Mouse (Mus musculus): ENCODE results near the gene Cap1. TPM values are rescaled to one million over a fixed set of nuclear protein-coding genes. Genes with fewer than 3 reads are reported as not detected.

Gene Cap1
- polyA plus RNA-seq, 1 experiment from 2014 or later: 71.6 TPM

DNA sequence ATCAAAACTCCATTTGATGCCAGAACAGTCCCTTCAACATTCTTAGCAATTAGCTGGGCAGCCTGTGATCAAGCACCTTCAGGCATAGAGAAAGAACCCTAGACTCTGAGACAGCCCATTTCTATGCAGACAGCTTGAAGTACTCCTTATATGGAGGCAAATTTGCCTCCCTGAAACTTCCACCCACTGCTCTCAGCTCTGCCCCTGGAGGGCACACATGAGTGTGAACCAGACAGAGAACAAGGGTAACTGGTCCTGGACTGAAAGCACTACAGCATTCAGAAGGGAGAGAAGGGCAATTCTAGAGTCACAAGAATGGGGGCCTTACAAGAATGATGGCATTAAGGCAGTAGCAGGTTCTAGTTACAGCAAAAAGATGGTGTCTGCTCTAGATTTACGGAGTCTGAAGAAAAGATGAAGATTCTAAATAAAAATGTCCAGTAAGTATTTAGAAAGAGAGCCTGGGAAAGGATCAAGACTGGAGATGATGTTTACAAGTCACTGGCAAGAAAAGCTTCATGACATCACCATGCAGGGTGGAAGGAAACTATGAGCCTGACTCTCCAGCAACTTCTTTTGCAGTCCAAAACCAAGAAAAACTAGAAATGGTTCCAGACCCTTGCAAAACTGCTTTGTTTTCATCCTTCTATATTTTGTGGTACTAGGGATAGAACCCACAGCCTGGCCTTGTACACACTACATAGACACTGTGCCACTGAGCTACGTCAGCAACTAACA, 7.4 kb downstream of the Cap1 start:
- Histone ChIP-seq H3K9ac (ENCODE audit: low read depth, low read length) (no peak overlapping the region), H3K4me3 (ENCODE audit: low read length) (no peak overlapping the region), H3K4me2 (ENCODE audit: low read length) (no peak overlapping the region), H3K36me3 (ENCODE audit: control insufficient read depth, insufficient read depth, low read length) (no peaks in the 10 kb centered on the region), H3K27ac (ENCODE audit: low read depth, low read length) (no peak overlapping the region), H3K27me3 (replicated peaks; ENCODE audit: control insufficient read depth, insufficient read depth, low read length) (no peaks in the 10 kb centered on the region), H3K9me3 (ENCODE audit: control insufficient read depth, low read length) (no peaks in the 10 kb centered on the region), H3K4me1 (ENCODE audit: control insufficient read depth, insufficient read depth, low read depth, low read length) (peaks cover 9% of the 10 kb centered on the region)
- WGBS: 98% methylated on average over 2 of the region's 2 CpGs
- no peak for ATAC-seq

DNA sequence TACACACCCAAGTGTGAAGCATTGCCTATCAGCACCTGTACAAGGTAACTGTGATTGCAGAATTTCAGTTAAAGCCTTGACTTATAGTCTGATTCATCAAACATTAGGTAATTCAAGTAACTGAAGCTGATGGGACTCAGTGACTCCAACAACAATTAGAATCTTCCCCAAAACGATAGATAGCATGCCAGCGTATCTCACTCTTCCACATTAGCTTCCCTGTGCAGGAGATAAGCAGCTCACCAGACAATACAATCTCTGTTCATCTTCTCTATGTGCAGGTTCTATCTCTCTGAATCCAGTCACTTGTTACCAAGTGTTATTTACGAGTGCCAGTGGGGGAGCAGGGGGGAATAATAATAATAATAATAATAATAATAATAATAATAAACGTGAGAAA, 12.3 kb downstream of the Cap1 start:
- WGBS: 87% methylated on average over 4 of the region's 4 CpGs
- Histone ChIP-seq H3K9ac (ENCODE audit: low read depth, low read length) (no peak overlapping the region), H3K36me3 (ENCODE audit: control insufficient read depth, insufficient read depth, low read length) (peaks cover 26% of the 10 kb centered on the region), H3K27me3 (replicated peaks; ENCODE audit: control insufficient read depth, insufficient read depth, low read length) (no peaks in the 10 kb centered on the region), H3K4me3 (ENCODE audit: low read length) (no peak overlapping the region), H3K9me3 (ENCODE audit: control insufficient read depth, low read length) (no peaks in the 10 kb centered on the region), H3K4me2 (ENCODE audit: low read length) (no peak overlapping the region), H3K27ac (ENCODE audit: low read depth, low read length) (no peak overlapping the region), H3K4me1 (ENCODE audit: control insufficient read depth, insufficient read depth, low read depth, low read length) (no peaks in the 10 kb centered on the region)
- ATAC-seq: no peak

DNA sequence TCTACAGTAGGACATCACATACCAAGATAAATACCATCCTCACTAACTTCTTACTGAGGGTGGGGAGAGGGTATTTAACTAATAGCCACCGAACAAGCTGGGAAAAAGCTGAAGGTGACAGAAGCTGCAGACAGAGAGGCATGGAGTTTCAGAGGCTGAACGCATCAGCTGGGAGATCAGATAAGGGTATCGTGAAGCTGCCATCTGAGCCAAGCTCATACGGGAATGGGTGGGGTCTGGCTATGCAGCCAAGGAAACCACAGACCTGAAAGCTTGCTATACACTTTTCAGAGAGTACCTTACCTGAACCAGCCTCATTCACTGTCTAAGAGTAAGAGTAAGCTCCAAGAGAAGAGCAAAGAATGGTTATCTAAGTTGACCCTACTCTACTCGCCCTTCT, 12.9 kb downstream of the Cap1 start:
- no peak overlapping the region for H3K4me2 ChIP-seq (ENCODE audit: low read length)
- no peak overlapping the region for H3K9ac ChIP-seq (ENCODE audit: low read depth, low read length)
- ATAC-seq: no peak
- no peak overlapping the region for H3K4me3 ChIP-seq (ENCODE audit: low read length)
- peaks cover 28% of the 10 kb centered on the region for H3K36me3 ChIP-seq (ENCODE audit: control insufficient read depth, insufficient read depth, low read length)
- no peaks in the 10 kb centered on the region for H3K27me3 ChIP-seq (replicated peaks; ENCODE audit: control insufficient read depth, insufficient read depth, low read length)
- WGBS: 89% methylated on average over 5 of the region's 5 CpGs
- H3K9me3 ChIP-seq (ENCODE audit: control insufficient read depth, low read length): no peaks in the 10 kb centered on the region
- H3K27ac ChIP-seq (ENCODE audit: low read depth, low read length): no peak overlapping the region
- H3K4me1 ChIP-seq (ENCODE audit: control insufficient read depth, insufficient read depth, low read depth, low read length): no peaks in the 10 kb centered on the region

DNA sequence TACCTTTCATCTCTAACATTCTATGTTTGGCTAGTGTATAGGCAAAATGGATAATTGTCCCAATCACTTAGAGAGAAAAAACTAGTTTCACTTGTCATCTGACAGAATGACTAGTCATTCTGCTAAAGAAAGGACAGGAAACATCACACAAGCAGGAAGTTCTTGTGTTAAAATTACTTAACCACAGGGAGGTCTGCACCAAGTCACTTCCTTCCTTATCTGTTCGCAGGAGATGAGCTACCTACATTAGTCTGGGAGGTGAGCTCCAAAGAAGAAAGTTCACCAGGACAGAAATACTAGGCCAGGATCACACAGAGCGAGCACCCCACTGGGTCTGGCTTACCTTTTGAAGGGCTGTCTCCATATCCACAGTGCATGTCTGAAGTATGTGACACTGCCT, 13.9 kb downstream of the Cap1 start:
- no peak for ATAC-seq
- Histone ChIP-seq H3K9ac (ENCODE audit: low read depth, low read length) (no peak overlapping the region), H3K27ac (ENCODE audit: low read depth, low read length) (no peak overlapping the region), H3K4me3 (ENCODE audit: low read length) (no peak overlapping the region), H3K4me2 (ENCODE audit: low read length) (no peak overlapping the region), H3K27me3 (replicated peaks; ENCODE audit: control insufficient read depth, insufficient read depth, low read length) (no peaks in the 10 kb centered on the region), H3K9me3 (ENCODE audit: control insufficient read depth, low read length) (no peaks in the 10 kb centered on the region), H3K36me3 (ENCODE audit: control insufficient read depth, insufficient read depth, low read length) (peaks cover 34% of the 10 kb centered on the region), H3K4me1 (ENCODE audit: control insufficient read depth, insufficient read depth, low read depth, low read length) (no peaks in the 10 kb centered on the region)
- 90% methylated on average over 2 of the region's 2 CpGs for WGBS

GRCm38 (mm10) chr4:122871269-122871668, 14.6 kb downstream of the Cap1 start:
- H3K27ac ChIP-seq (ENCODE audit: low read depth, low read length): no peak overlapping the region
- no peaks in the 10 kb centered on the region for H3K4me1 ChIP-seq (ENCODE audit: control insufficient read depth, insufficient read depth, low read depth, low read length)
- 91% methylated on average over 11 of the region's 11 CpGs for WGBS
- H3K9ac ChIP-seq (ENCODE audit: low read depth, low read length): no peak overlapping the region
- ATAC-seq: no peak
- no peak overlapping the region for H3K4me2 ChIP-seq (ENCODE audit: low read length)
- H3K4me3 ChIP-seq (ENCODE audit: low read length): no peak overlapping the region
- H3K27me3 ChIP-seq (replicated peaks; ENCODE audit: control insufficient read depth, insufficient read depth, low read length): no peaks in the 10 kb centered on the region
- peaks cover 36% of the 10 kb centered on the region for H3K36me3 ChIP-seq (ENCODE audit: control insufficient read depth, insufficient read depth, low read length)
- H3K9me3 ChIP-seq (ENCODE audit: control insufficient read depth, low read length): no peaks in the 10 kb centered on the region

- Histone ChIP-seq H3K4me3 (ENCODE audit: low read length) (no peak overlapping the region), H3K27me3 (replicated peaks; ENCODE audit: control insufficient read depth, insufficient read depth, low read length) (no peaks in the 10 kb centered on the region), H3K27ac (ENCODE audit: low read depth, low read length) (no peak overlapping the region), H3K4me1 (ENCODE audit: control insufficient read depth, insufficient read depth, low read depth, low read length) (no peaks in the 10 kb centered on the region), H3K9ac (ENCODE audit: low read depth, low read length) (no peak overlapping the region), H3K36me3 (ENCODE audit: control insufficient read depth, insufficient read depth, low read length) (peaks cover 41% of the 10 kb centered on the region), H3K4me2 (ENCODE audit: low read length) (no peak overlapping the region), H3K9me3 (ENCODE audit: control insufficient read depth, low read length) (no peaks in the 10 kb centered on the region)
- no peak for ATAC-seq
- 89% methylated on average over 5 of the region's 5 CpGs for WGBS
Measured at GRCm38 (mm10) chr4:122870741-122871140, 15.1 kb downstream of the Cap1 start.

DNA sequence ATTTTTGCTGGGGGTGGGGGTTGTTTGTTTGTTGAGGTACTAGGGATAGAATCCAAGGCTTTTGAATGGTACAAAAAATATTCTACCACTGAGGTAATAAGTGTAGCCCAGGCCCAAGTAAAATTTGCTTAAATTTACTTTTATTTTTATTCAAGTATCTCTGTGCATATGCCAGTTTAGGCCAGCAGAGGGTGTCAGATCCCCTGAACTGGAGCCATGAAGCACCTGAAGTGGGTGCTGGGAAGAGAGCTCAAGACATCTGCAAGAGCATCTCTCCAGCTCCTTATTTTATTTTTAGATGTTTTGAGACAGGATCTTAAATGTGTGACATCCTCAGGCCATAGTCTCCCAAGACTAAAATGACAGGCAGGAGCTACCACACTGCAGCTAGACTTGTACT, 15.8 kb downstream of the Cap1 start:
- Histone ChIP-seq H3K4me2 (ENCODE audit: low read length) (no peak overlapping the region), H3K9me3 (ENCODE audit: control insufficient read depth, low read length) (no peaks in the 10 kb centered on the region), H3K27me3 (replicated peaks; ENCODE audit: control insufficient read depth, insufficient read depth, low read length) (no peaks in the 10 kb centered on the region), H3K9ac (ENCODE audit: low read depth, low read length) (no peak overlapping the region), H3K27ac (ENCODE audit: low read depth, low read length) (no peak overlapping the region), H3K4me1 (ENCODE audit: control insufficient read depth, insufficient read depth, low read depth, low read length) (no peaks in the 10 kb centered on the region), H3K4me3 (ENCODE audit: low read length) (no peak overlapping the region), H3K36me3 (ENCODE audit: control insufficient read depth, insufficient read depth, low read length) (peaks cover 48% of the 10 kb centered on the region)
- ATAC-seq: no peak

DNA sequence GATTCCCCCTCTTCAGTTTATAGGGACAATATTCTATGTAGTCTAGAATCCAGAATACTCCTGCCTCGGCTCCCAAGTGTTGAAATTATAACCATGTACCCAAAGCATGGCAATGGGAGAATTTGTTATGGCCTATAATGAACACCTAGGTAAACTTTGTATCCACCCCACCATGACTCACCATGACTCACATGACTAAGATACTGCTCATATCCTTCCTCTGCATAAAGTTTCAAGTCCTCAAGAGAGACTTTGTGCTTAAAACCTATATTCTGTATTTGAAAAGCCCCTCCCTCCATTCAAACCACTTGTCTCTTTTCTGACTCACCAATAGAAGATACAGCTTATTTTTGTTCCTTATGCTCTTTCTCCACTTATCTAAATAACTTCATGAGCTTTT, 17.8 kb downstream of the Cap1 start:
- no peak overlapping the region for H3K27ac ChIP-seq (ENCODE audit: low read depth, low read length)
- no peak for ATAC-seq
- H3K36me3 ChIP-seq (ENCODE audit: control insufficient read depth, insufficient read depth, low read length): peaks cover 59% of the 10 kb centered on the region
- H3K4me2 ChIP-seq (ENCODE audit: low read length): no peak overlapping the region
- no peaks in the 10 kb centered on the region for H3K9me3 ChIP-seq (ENCODE audit: control insufficient read depth, low read length)
- H3K27me3 ChIP-seq (replicated peaks; ENCODE audit: control insufficient read depth, insufficient read depth, low read length): no peaks in the 10 kb centered on the region
- WGBS: 95% methylated on average over 1 of the region's 1 CpGs
- no peaks in the 10 kb centered on the region for H3K4me1 ChIP-seq (ENCODE audit: control insufficient read depth, insufficient read depth, low read depth, low read length)
- no peak overlapping the region for H3K4me3 ChIP-seq (ENCODE audit: low read length)
- no peak overlapping the region for H3K9ac ChIP-seq (ENCODE audit: low read depth, low read length)

GRCm38 (mm10) chr4:122861836-122862235, 24.0 kb downstream of the Cap1 start:
- WGBS: 85% methylated on average over 4 of the region's 4 CpGs
- no peak overlapping the region for H3K9ac ChIP-seq (ENCODE audit: low read depth, low read length)

More at GRCm38 (mm10) chr4:122861836-122862235, 24.0 kb downstream of the Cap1 start:
- no peak for ATAC-seq
- H3K4me1 ChIP-seq (ENCODE audit: control insufficient read depth, insufficient read depth, low read depth, low read length): no peaks in the 10 kb centered on the region
- H3K27me3 ChIP-seq (replicated peaks; ENCODE audit: control insufficient read depth, insufficient read depth, low read length): no peaks in the 10 kb centered on the region
- H3K9me3 ChIP-seq (ENCODE audit: control insufficient read depth, low read length): no peaks in the 10 kb centered on the region
- no peak overlapping the region for H3K27ac ChIP-seq (ENCODE audit: low read depth, low read length)
- no peak overlapping the region for H3K4me3 ChIP-seq (ENCODE audit: low read length)
- no peak overlapping the region for H3K4me2 ChIP-seq (ENCODE audit: low read length)
- H3K36me3 ChIP-seq (ENCODE audit: control insufficient read depth, insufficient read depth, low read length): peaks cover 44% of the 10 kb centered on the region

Measured in hindbrain, embryonic 16.5 days (tissue).